Mouse (Mus musculus) heart, postnatal 0 days (tissue): Measurements from ENCODE around the gene Gabbr2. TPM values are rescaled to one million over a fixed set of nuclear protein-coding genes. Genes with fewer than 3 reads are reported as not detected.

ENCODE experiments used
- ATAC-seq: fragments of 200-750 bp; cut with Nextera tagmentation; 2 replicates; pipeline ENCODE4 v1.8.0; 2017; ENCODE audit warnings: low read depth, moderate number of reproducible peaks, moderate library complexity; ENCODE audit not compliant: insufficient read depth
- DNase-seq: peaks from one replicate; pipeline ENCODE4 v3.0.0-alpha.2; 2016; ENCODE audit warnings: low spot score
- H3K27ac ChIP-seq: fragments of 300-500 bp; sonication (generic); 2 replicates; pipeline ENCODE4 v1.5.1; 2014; ENCODE audit warnings: low read depth, mild to moderate bottlenecking
- H3K27me3 ChIP-seq: fragments of 300-500 bp; sonication (generic); 2 replicates; pipeline ENCODE4 v1.6.1; 2014; ENCODE audit warnings: low read length, mixed read lengths; ENCODE audit not compliant: control insufficient read depth, insufficient read depth
- H3K36me3 ChIP-seq: fragments of 300-500 bp; sonication (generic); replicated peaks from 2 replicates; pipeline ENCODE4 v1.6.1; 2014; ENCODE audit warnings: low read length, mixed read lengths; ENCODE audit not compliant: control insufficient read depth, insufficient read depth
- H3K4me1 ChIP-seq: fragments of 300-500 bp; sonication (generic); 2 replicates; pipeline ENCODE4 v1.6.1; 2014; ENCODE audit warnings: antibody characterized with exemption; ENCODE audit not compliant: control insufficient read depth, insufficient read depth
- H3K4me2 ChIP-seq: fragments of 300-500 bp; sonication (generic); 2 replicates; pipeline ENCODE4 v1.6.1; 2014; ENCODE audit warnings: low read depth, mild to moderate bottlenecking, low read length, moderate library complexity
- H3K4me3 ChIP-seq: fragments of 300-500 bp; sonication (generic); 2 replicates; pipeline ENCODE4 v1.5.1; 2014; ENCODE audit warnings: low read depth, low read length
- H3K9ac ChIP-seq: fragments of 300-500 bp; sonication (generic); replicated peaks from 2 replicates; pipeline ENCODE4 v1.6.1; 2014; ENCODE audit warnings: low read depth, low read length, mixed read lengths
- H3K9me3 ChIP-seq: fragments of 300-500 bp; sonication (generic); replicated peaks from 2 replicates; pipeline ENCODE4 v1.6.1; 2016; ENCODE audit warnings: low read length; ENCODE audit not compliant: control insufficient read depth
- CTCF ChIP-seq: IDR thresholded peaks from 2 replicates; pipeline ENCODE4 v1.5.1; 2016; ENCODE audit warnings: antibody characterized with exemption, control low read depth, low read depth
- EP300 ChIP-seq: IDR thresholded peaks from 2 replicates; pipeline ENCODE4 v1.6.1; 2016; ENCODE audit warnings: antibody characterized with exemption, low read depth
- WGBS: fragments of 180-500 bp; shearing (Covaris S2); extraction: QIAGEN DNeasy Blood & Tissue Kit; methylation state at CpG from one replicate; pipeline ENCODE4 v1.1.7; 2014; 5-methylcytosine and 5-hydroxymethylcytosine counted together
- polyA plus RNA-seq: library from polyadenylated mRNA; unstranded; fragments of >200 nt; fragmentation: Nextera tagmentation; extraction: Ambion mirVana; gene quantifications from 2 replicates; pipeline ENCODE4 v1.2.1, GENCODE M21; 2015
- total RNA-seq: library from RNA; depleted of rRNA; stranded (reverse); fragments of >200 nt; gene quantifications from 2 replicates; pipeline ENCODE4 v1.2.3, GENCODE M21; 2014; ENCODE audit warnings: low replicate concordance

The Gabbr2 gene
- total and polyA plus RNA-seq, 2 experiments from 2014 or later: 0.07 TPM; not detected in 1

- no peak for TF ChIP-seq CTCF
- TF ChIP-seq EP300: no peak
- no peak overlapping the region for H3K9ac ChIP-seq
- no peak for DNase-seq
- no peaks in the 10 kb centered on the region for H3K9me3 ChIP-seq
- no peak overlapping the region for H3K27ac ChIP-seq
- 48% methylated on average over 14 of the region's 14 CpGs for WGBS
- H3K27me3 ChIP-seq: 0 out of 2 replicates have a peak, but pooled peaks cover 5% of the 10 kb centered on the region
- no peak for ATAC-seq
- H3K4me2 ChIP-seq: no peak overlapping the region
- peaks cover 16% of the 10 kb centered on the region for H3K4me1 ChIP-seq
- H3K4me3 ChIP-seq: no peak overlapping the region
- H3K36me3 ChIP-seq: no peaks in the 10 kb centered on the region
Measured at GRCm38 (mm10) chr4:46747007-46747746, 244.5 kb downstream of the Gabbr2 start.

- Histone ChIP-seq H3K27me3 (0 out of 2 replicates have a peak, but pooled peaks cover 5% of the 10 kb centered on the region), H3K4me1 (peaks cover 16% of the 10 kb centered on the region), H3K27ac (no peak overlapping the region), H3K4me2 (no peak overlapping the region), H3K9me3 (no peaks in the 10 kb centered on the region), H3K36me3 (no peaks in the 10 kb centered on the region), H3K9ac (no peak overlapping the region), H3K4me3 (no peak overlapping the region)
- ATAC-seq: no peak
- no peak for DNase-seq
- TF ChIP-seq EP300 (no peak), CTCF (no peak)
- WGBS: 89% methylated on average over 8 of the region's 8 CpGs
Measured at GRCm38 (mm10) chr4:46745536-46745935, 246.1 kb downstream of the Gabbr2 start.

- 51% methylated on average over 7 of the region's 7 CpGs for WGBS
- Histone ChIP-seq H3K9me3 (no peaks in the 10 kb centered on the region), H3K36me3 (no peaks in the 10 kb centered on the region), H3K4me3 (no peak overlapping the region), H3K4me1 (peaks cover 16% of the 10 kb centered on the region), H3K27ac (no peak overlapping the region), H3K4me2 (no peak overlapping the region), H3K9ac (no peak overlapping the region), H3K27me3 (0 out of 2 replicates have a peak, but pooled peaks cover 6% of the 10 kb centered on the region)
- ATAC-seq (no peak), DNase-seq (peak; percentile 24)
- no peak for TF ChIP-seq CTCF
- no peak for TF ChIP-seq EP300
Measured at GRCm38 (mm10) chr4:46744583-46745155, 247.0 kb downstream of the Gabbr2 start.

- Histone ChIP-seq H3K9me3 (no peaks in the 10 kb centered on the region), H3K27ac (no peak overlapping the region), H3K4me2 (no peak overlapping the region), H3K4me3 (no peak overlapping the region), H3K27me3 (peaks cover 13% of the 10 kb centered on the region; the same call in 1 of the 2 replicates), H3K4me1 (peaks cover 16% of the 10 kb centered on the region), H3K36me3 (no peaks in the 10 kb centered on the region), H3K9ac (no peak overlapping the region)
- no peak for ATAC-seq
- no peak for DNase-seq
- 35% methylated on average over 2 of the region's 2 CpGs for WGBS
- TF ChIP-seq EP300 (no peak), CTCF (no peak)
Measured at GRCm38 (mm10) chr4:46742601-46743000, 249.1 kb downstream of the Gabbr2 start.

GRCm38 (mm10) chr4:46736910-46737511, 254.7 kb downstream of the Gabbr2 start:
- WGBS: 27% methylated on average over 9 of the region's 9 CpGs

More at GRCm38 (mm10) chr4:46736910-46737511, 254.7 kb downstream of the Gabbr2 start:
- ATAC-seq: no peak
- Histone ChIP-seq H3K27me3 (peaks cover 13% of the 10 kb centered on the region; the same call in 1 of the 2 replicates), H3K4me2 (no peak overlapping the region), H3K9me3 (no peaks in the 10 kb centered on the region), H3K36me3 (no peaks in the 10 kb centered on the region), H3K27ac (no peak overlapping the region), H3K4me1 (no peaks in the 10 kb centered on the region), H3K4me3 (no peak overlapping the region), H3K9ac (no peak overlapping the region)
- no peak for DNase-seq
- no peak for TF ChIP-seq EP300
- no peak for TF ChIP-seq CTCF
